Mouse (Mus musculus) stomach, postnatal 0 days (tissue): ENCODE measurements around the gene Auts2.

Source experiments
- CTCF ChIP-seq: IDR thresholded peaks from 2 replicates; pipeline ENCODE4 v1.5.1; 2016; ENCODE audit warnings: antibody characterized with exemption, low read depth, mild to moderate bottlenecking, moderate library complexity
- EP300 ChIP-seq: optimal IDR thresholded peaks from 2 replicates; pipeline ENCODE3; 2016; ENCODE audit warnings: antibody characterized with exemption

GRCm38 (mm10) chr5:131722361-131722760, 820.8 kb downstream of the Auts2 start:
- no peak for TF ChIP-seq CTCF
- no peak for TF ChIP-seq EP300
